Mouse (Mus musculus): ENCODE data around the gene Ccdc34.

DNA sequence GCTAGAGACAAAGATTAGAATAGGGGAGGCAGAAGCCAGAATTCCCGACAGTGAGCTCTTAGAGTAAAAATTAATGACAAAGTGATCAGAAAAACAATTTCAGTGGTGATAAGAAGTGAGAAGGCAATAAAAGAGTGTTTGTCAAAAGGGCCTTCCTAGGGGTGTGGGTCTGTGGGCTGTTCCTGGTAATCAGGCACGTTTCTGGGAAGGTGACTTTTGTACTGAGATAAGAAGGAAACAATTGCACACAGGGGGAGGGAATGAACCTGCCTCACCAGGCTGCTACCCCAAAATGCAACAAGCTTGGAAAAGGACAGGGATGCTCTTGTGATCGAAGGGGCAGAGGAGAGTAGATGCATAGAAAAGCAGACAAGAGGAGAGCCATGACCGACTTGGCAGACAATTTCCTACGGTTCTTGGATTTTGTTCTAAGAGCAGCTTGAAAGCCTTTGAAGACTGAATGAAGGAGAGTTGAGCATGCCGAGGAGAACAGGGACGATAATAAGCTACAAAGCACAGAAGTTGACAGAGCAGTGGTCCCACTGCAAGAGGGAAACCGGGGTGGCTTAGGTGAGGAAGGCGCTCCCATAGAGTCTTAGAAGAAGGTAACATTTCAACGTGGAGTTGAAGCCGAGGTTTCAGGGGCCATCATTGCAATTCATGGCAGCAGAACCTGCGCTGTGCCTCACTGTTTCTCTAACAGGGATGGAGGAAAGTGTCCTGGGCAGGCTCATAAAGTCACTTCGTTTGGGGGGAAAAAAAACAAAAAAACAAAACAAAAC is 185.3 kb downstream of the Ccdc34 start:
- TF ChIP-seq POLR2A (IDR thresholded peaks at IDR 0.05; ENCODE audit: insufficient read length, low read depth) (no peak), TCF12 (IDR thresholded peaks at IDR 0.05; ENCODE audit: insufficient read depth, poor library complexity, severe bottlenecking) (no peak), E2F4 (IDR thresholded peaks at IDR 0.05; ENCODE audit: insufficient read depth) (no peak)

Data from myocyte (in vitro differentiated cells).